Mouse (Mus musculus) liver, postnatal 0 days (tissue): ENCODE measurements around the gene Tlnrd1.

Experiments
- CTCF ChIP-seq: sonication (generic); IDR thresholded peaks from 2 replicates; pipeline ENCODE4 v1.5.1; 2016; ENCODE audit warnings: antibody characterized with exemption, low read depth
- EP300 ChIP-seq: IDR thresholded peaks from 2 replicates; pipeline ENCODE4 v1.6.1; 2016; ENCODE audit warnings: antibody characterized with exemption, low read depth, mild to moderate bottlenecking

DNA sequence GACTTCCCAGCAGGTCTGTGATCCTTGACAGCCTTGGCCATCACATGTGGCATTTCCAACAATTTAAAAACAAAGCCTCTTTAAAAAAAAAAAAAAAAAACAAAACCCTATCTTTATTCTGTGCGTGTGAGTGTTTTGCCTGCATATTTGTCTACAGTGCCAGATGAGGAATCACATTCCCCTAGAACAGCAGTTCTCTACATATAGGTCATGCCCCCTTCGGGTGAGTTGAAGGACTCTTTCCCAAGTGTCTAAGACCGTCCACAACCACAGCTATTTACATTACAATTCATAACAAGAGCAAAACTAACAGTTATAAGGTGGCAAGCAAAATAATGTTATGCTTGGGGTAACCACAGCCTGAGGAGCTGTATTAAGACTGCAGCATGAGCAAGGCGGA is 17.3 kb upstream of the Tlnrd1 start:
- TF ChIP-seq CTCF (no peak), EP300 (no peak)
